Mouse (Mus musculus) brown adipose tissue, adult 24 weeks (tissue): ENCODE measurements around the gene Prdm16. TPM values are rescaled to one million over a fixed set of nuclear protein-coding genes. Genes with fewer than 3 reads are reported as not detected.

Experiments used
- polyA plus RNA-seq: library from polyadenylated mRNA; stranded (reverse); fragments of >200 nt; gene quantifications from 2 replicates; pipeline ENCODE4 v1.2.4, GENCODE M21; 2012; ENCODE audit not compliant: missing spikeins, insufficient read depth, insufficient read length

The Prdm16 gene
- polyA plus RNA-seq, 1 experiment, result 10.2 TPM

Other genes starting within 250 kb of the Prdm16 start
- gene Actrt2, start 31.0 kb upstream of the Prdm16 start, polyA plus RNA-seq, result not detected in 2 replicates
- gene Ttc34, start 200.6 kb upstream of the Prdm16 start, polyA plus RNA-seq, result not detected in 2 replicates
- gene Mmel1, start 232.7 kb upstream of the Prdm16 start, polyA plus RNA-seq, result not detected in 2 replicates